9 mouse cellular contexts compared by ENCODE assay signal in the genomic region with DNA sequence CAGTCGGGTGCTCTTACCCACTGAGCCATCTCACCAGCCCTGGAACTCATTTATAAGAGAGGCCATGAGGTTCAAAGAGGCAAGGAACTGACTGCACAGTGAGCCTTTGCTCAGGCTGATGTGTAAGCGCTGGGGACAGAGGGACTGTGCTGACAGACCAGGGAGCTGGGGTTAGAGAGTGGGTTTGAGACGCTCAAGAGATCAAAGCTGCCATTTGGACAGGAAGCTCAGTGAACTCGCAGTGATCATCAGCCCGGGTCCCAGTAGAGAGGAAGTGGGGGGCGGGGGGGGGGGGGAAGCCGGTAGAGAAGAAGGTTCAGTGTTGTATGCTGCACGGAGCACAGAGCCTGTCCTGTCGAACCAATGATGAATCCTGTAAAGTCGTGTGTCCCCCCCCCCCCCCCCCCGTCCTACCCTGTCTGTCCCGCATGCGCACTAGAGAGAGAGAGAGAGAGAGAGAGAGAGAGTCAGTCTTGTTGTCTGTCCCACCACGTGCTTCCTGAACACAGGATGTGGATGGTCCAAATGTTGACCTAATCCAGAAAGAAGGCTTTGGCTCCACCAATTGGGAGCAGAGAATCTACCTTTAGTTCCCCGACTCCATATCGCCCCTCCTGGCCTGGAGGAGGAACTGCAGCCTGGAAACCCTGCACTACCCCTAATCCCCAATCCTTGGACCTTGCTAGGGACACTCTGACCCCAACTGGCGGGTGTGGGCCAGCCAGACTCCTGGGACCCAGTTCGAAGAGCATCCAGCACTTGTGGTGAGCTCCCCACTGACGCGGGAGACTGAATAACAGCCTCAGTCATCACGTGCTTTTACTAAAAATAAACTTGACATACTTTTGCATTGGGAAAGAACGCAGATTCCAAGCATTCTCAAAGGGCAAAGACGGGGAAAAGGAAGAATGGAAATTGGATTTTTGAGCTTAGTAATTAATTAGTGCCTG. TPM values are rescaled to one million over a fixed set of nuclear protein-coding genes. Genes with fewer than 3 reads are reported as not detected.
DNase-seq lines count a peak whose midpoint lies in the region; TF ChIP-seq lines count a peak whose summit lies in the region.
"Had no signal": no experiment of that assay in that cellular context is flagged by ENCODE, and none has a peak within 500 bp of the region (broad histone marks: within the 10 kb centered on the region; RNA-seq: fewer than 3 reads in every experiment).

No protein-coding gene starts in this region.

- H3K36me3 ChIP-seq in CH12.LX (replicated peaks in 1 of 2; ENCODE audit: control insufficient read depth in 1 of 2, insufficient read depth in 1 of 2, low read length in 1 of 2) = no peaks in the 10 kb centered on the region
- H3K36me3 ChIP-seq: neural tube, embryonic 13.5 days had no signal

- no peak for TF ChIP-seq EP300 in CH12.LX (IDR thresholded peaks at IDR 0.05; ENCODE audit: low read length)

- H3K4me3 ChIP-seq in CH12.LX (replicated peaks in 1 of 3; ENCODE audit: low read depth in 2 of 3, low read length in 2 of 3, poor library complexity in 1 of 3) = no peak overlapping the region
- H3K4me3 ChIP-seq: neural tube, embryonic 13.5 days had no signal

- no peak for TF ChIP-seq RAD21 in CH12.LX (IDR thresholded peaks at IDR 0.05; ENCODE audit: low read depth, low read length)

- H3K9ac ChIP-seq in CH12.LX (ENCODE audit: insufficient read depth, low read depth) = no peak overlapping the region
- H3K9ac ChIP-seq: neural tube, embryonic 13.5 days had no signal

- peaks cover 88% of the 10 kb centered on the region for H3K27me3 ChIP-seq in CH12.LX (replicated peaks)
- H3K27me3 ChIP-seq: neural tube, embryonic 13.5 days had no signal

- no peak for TF ChIP-seq POLR2A in CH12.LX (IDR thresholded peaks at IDR 0.05; ENCODE audit: low read depth, low read length)

- peaks cover 7% of the 10 kb centered on the region for H3K9me3 ChIP-seq in CH12.LX (replicated peaks; ENCODE audit: low read length)
- H3K9me3 ChIP-seq: neural tube, embryonic 13.5 days had no signal

- peak; percentile 45 to 48; a peak in 3 of 4 replicates for TF ChIP-seq CTCF in CH12.LX (conservative IDR thresholded peaks at IDR 0.05 in 1 of 2, IDR thresholded peaks at IDR 0.05 in 1 of 2; ENCODE audit: low read depth in 2 of 2, low read length in 2 of 2)

- no peaks in the 10 kb centered on the region for H3K79me2 ChIP-seq in CH12.LX (replicated peaks; ENCODE audit: control insufficient read depth, extremely low read depth, insufficient read depth, poor library complexity, severe bottlenecking)

- in situ Hi-C loops in CH12.LX (cut with MboI; ENCODE audit: low pct_ligation_motif_present, low pct_unique_long_range_greater_than_20kb, low sequenced_read_pairs) = no loop called here

- no peak overlapping the region for H3K27ac ChIP-seq in CH12.LX (ENCODE audit: insufficient read depth, low read depth)
- H3K27ac ChIP-seq: neural tube, embryonic 13.5 days had no signal

- no peaks in the 10 kb centered on the region for H3K4me1 ChIP-seq in CH12.LX (ENCODE audit: control insufficient read depth in 1 of 2, insufficient read depth in 2 of 2)
- H3K4me1 ChIP-seq: neural tube, embryonic 13.5 days had no signal

- DNase-seq in 3T3-L1 (ENCODE audit: low read depth, low spot score) = peak; percentile 51
- no peak for DNase-seq in CH12.LX (ENCODE audit: extremely low read depth)
- DNase-seq in heart, adult 18-20 months = peak; percentile 66 to 77
- DNase-seq in kidney, postnatal 10 days = peak; percentile 75
- DNase-seq in spleen, adult 12 weeks (ENCODE audit: low spot score) = peak; percentile 22
- DNase-seq in gastrocnemius, postnatal 10 days = no peak
- DNase-seq in neural tube, embryonic 10.5 days (ENCODE audit: extremely low spot score, low spot score) = no peak
- no peak for DNase-seq in cerebellum, adult 18-20 months

- no peak overlapping the region for H3K4me2 ChIP-seq in CH12.LX (ENCODE audit: insufficient read depth, low read depth, poor library complexity, severe bottlenecking)
- H3K4me2 ChIP-seq: neural tube, embryonic 13.5 days had no signal

- dilution Hi-C loops in CH12.LX (cut with MboI; ENCODE audit: extremely low pct_ligation_motif_present, extremely low pct_unique_long_range_greater_than_20kb, low sequenced_read_pairs) = no loop called here

TF ChIP-seq in CH12.LX, 34 proteins besides CTCF, POLR2A, EP300 and RAD21:
- TF ChIP-seq MAFK (IDR thresholded peaks at IDR 0.05; ENCODE audit: insufficient replicate concordance, low read length) = no peak
- no peak for TF ChIP-seq ZKSCAN1 (IDR thresholded peaks at IDR 0.05; ENCODE audit: borderline replicate concordance, low read depth, low read length)
- TF ChIP-seq POLR2AphosphoS2 (IDR thresholded peaks at IDR 0.05; ENCODE audit: low read depth, low read length) = no peak
- TF ChIP-seq NELFE (IDR thresholded peaks at IDR 0.05; ENCODE audit: low read depth, low read length) = no peak
- TF ChIP-seq JUN (IDR thresholded peaks at IDR 0.05; ENCODE audit: insufficient read depth, low read depth, low read length) = no peak
- TF ChIP-seq TBP (conservative IDR thresholded peaks at IDR 0.05; ENCODE audit: low read depth, low read length) = no peak
- no peak for TF ChIP-seq SMC3 (IDR thresholded peaks at IDR 0.05; ENCODE audit: low read depth, low read length)
- no peak for TF ChIP-seq SIN3A (IDR thresholded peaks at IDR 0.05; ENCODE audit: low read length)
- TF ChIP-seq MAZ (IDR thresholded peaks at IDR 0.05; ENCODE audit: low read depth, low read length) = no peak
- no peak for TF ChIP-seq NRF1 (IDR thresholded peaks at IDR 0.05; ENCODE audit: low read depth, low read length)
- TF ChIP-seq UBTF (IDR thresholded peaks at IDR 0.05; ENCODE audit: low read depth, low read length) = no peak
- TF ChIP-seq HCFC1 (IDR thresholded peaks at IDR 0.05; ENCODE audit: low read depth, low read length) = no peak
- TF ChIP-seq MAX (IDR thresholded peaks at IDR 0.05; ENCODE audit: low read length) = no peak
- TF ChIP-seq TCF12 (IDR thresholded peaks at IDR 0.05; ENCODE audit: low read depth, low read length) = no peak
- TF ChIP-seq IRF4 (IDR thresholded peaks at IDR 0.05; ENCODE audit: low read depth, low read length) = no peak
- no peak for TF ChIP-seq ZNF384 (IDR thresholded peaks at IDR 0.05; ENCODE audit: low read depth, low read length)
- no peak for TF ChIP-seq USF1 (IDR thresholded peaks at IDR 0.05; ENCODE audit: low read depth, low read length)
- TF ChIP-seq ZC3H11A (IDR thresholded peaks at IDR 0.05; ENCODE audit: low read depth, low read length) = no peak
- TF ChIP-seq ETS1 (conservative IDR thresholded peaks at IDR 0.05; ENCODE audit: low read depth, low read length) = no peak

RNA-seq across cellular contexts. Expression of a gene that starts 23.5 kb away (rescaled TPM):
- 30.9 and 31.0 TPM in 2 replicates for total RNA-seq in CH12.LX (2012; rRNA removed)
- 25.1 and 27.9 TPM in 2 replicates for total RNA-seq in CH12.LX (2014; rRNA removed)
- polyA plus RNA-seq in CH12.LX (2012; ENCODE audit: insufficient read length, low read depth) = 29.4 and 29.5 TPM in 2 replicates
- 10 to 100 TPM; 22.0 to 23.0 TPM for total RNA-seq in heart, adult 18-20 months (2021)
- 10 to 100 TPM; 20.4 to 22.6 TPM for total RNA-seq in gastrocnemius, postnatal 10 days (2021)

RNA-seq across cellular contexts. Expression of a gene that starts 24.4 kb away (rescaled TPM):
- total RNA-seq in CH12.LX (2012; rRNA removed) (2.3 and 6.2 TPM in 2 replicates), CH12.LX (2014; rRNA removed) (0.19 TPM in 1 of 2 replicates, not detected in the other)
- 0.24 TPM in 1 of 2 replicates, not detected in the other for polyA plus RNA-seq in CH12.LX (2012; ENCODE audit: insufficient read length, low read depth)
- 100 to 1,000 TPM; 127 to 160 TPM for total RNA-seq in heart, adult 18-20 months (2021)
- total RNA-seq in gastrocnemius, postnatal 10 days (2021) = 10 to 100 TPM; 28.0 to 64.3 TPM

RNA-seq across cellular contexts. Expression of a gene that starts 51.9 kb away (rescaled TPM):
- total RNA-seq in CH12.LX (2012; rRNA removed) = 10.3 and 15.0 TPM in 2 replicates
- not detected in 2 replicates for total RNA-seq in CH12.LX (2014; rRNA removed)
- 2.4 TPM in 1 of 2 replicates, not detected in the other for polyA plus RNA-seq in CH12.LX (2012; ENCODE audit: insufficient read length, low read depth)
- 10 to 100 TPM in 1 of 2 experiments, 1 to 10 TPM in 1; 9.3 to 17.0 TPM for total RNA-seq in heart, adult 18-20 months (2021)
- total RNA-seq in gastrocnemius, postnatal 10 days (2021) = 10 to 100 TPM; 10.6 to 15.8 TPM

Comparison
In these comparisons a context has a peak if more than half of its experiments do, and no peak if none do; other contexts are left out.
1. DNase-seq: peak in 3T3-L1 (single experiment), heart, adult 18-20 months (2 of 2), kidney, postnatal 10 days (single experiment) and spleen, adult 12 weeks (single experiment); none in CH12.LX (single experiment), gastrocnemius, postnatal 10 days (single experiment), neural tube, embryonic 10.5 days (single experiment) and cerebellum, adult 18-20 months (0 of 2).
2. RNA of a gene that starts 24.4 kb away (total RNA-seq): 127 to 160 TPM in heart, adult 18-20 months and 28.0 to 64.3 TPM in gastrocnemius, postnatal 10 days; 0.19 to 6.2 TPM in CH12.LX; every median in the first group is over 4 times any median in the second.